Mouse (Mus musculus): ENCODE results near the gene Nfya. TPM values are rescaled to one million over a fixed set of nuclear protein-coding genes. Genes with fewer than 3 reads are reported as not detected.

Gene Nfya
- polyA plus RNA-seq, 1 experiment from 2014 or later, result 13.7 TPM

DNA sequence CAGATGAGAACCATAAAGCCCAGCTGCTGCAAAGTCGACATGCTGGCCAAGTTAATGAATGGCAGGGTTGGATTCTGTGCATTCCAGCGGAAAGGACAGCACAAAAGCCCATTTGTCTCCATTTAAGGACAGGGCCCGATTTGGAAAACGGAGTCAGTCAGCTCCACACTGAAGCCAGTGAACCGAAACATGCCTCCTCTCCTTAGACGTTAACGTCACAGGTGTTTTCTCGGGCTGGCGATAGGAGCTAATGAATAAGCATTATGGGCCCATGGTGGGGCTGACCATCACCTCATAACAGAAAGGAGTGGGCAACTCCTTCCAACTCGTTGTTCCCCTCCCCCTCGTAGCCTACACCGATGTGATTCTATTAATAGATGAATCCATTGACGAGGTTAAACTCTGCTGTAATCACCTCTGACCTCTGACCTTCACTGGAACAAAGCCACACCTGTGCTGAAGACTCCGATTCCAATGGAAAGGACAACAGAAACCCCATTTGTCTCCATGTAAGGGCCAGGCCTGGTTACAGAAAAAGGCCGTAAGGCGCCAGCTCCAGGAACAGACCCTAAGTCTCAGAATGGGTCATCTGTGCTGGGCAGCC lies 33.9 kb upstream of the Nfya start:
- WGBS, result 74% methylated on average over 16 of the region's 16 CpGs
- no peak for ATAC-seq (ENCODE audit: insufficient number of reproducible peaks, low FRiP score)
- no peak overlapping the region for H3K4me2 ChIP-seq

DNA sequence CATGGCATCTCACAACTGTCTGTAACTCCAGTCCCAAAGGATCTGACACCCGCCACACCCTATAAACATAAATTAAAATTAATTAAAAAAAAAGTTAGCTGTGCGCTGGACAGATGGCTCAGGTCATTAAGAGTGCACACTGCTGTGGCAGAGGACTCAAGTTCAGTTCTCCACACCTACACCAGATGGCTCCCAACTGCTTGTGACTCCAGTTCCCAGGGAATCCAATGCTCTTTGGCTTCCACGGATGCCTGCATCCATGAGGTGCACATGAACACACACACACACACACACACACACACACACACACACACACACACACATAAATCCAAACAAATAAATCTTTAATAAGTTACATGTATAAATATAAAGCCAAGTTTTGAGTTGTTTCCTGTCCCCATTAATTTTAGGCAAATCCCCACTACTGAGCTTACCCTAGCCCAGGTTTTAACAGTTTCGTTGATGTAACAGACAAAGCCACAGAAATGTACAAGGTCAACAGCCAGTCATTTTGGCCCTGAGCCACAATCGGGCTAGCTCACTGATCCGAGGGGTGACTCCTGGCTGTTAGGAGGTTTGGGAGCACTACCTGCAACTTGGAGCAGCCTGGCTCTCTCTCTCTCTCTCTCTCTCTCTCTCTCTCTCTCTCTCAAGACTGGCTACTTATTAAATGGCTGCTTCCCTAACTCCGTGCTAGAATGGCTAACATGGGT lies 33.2 kb upstream of the Nfya start:
- H3K4me3 ChIP-seq, result no peak overlapping the region
- no peaks in the 10 kb centered on the region for H3K27me3 ChIP-seq (replicated peaks)
- H3K9ac ChIP-seq, result no peak overlapping the region
- no peaks in the 10 kb centered on the region for H3K36me3 ChIP-seq
- 0 out of 2 replicates have a peak, but pooled peaks cover 6% of the 10 kb centered on the region for H3K9me3 ChIP-seq (replicated peaks)
- no peak for ATAC-seq (ENCODE audit: insufficient number of reproducible peaks, low FRiP score)
- H3K27ac ChIP-seq (ENCODE audit: poor library complexity, severe bottlenecking), result no peak overlapping the region
- WGBS, result 70% methylated on average over 7 of the region's 7 CpGs
- no peak overlapping the region for H3K4me2 ChIP-seq
- H3K4me1 ChIP-seq (replicated peaks), result peaks cover 4% of the 10 kb centered on the region

More for the DNA sequence above, 33.9 kb upstream of the Nfya start:
- Histone ChIP-seq H3K4me1 (replicated peaks) (no peaks in the 10 kb centered on the region), H3K36me3 (no peaks in the 10 kb centered on the region), H3K9ac (no peak overlapping the region), H3K27ac (ENCODE audit: poor library complexity, severe bottlenecking) (no peak overlapping the region), H3K4me3 (no peak overlapping the region), H3K27me3 (replicated peaks) (no peaks in the 10 kb centered on the region), H3K9me3 (replicated peaks) (0 out of 2 replicates have a peak, but pooled peaks cover 6% of the 10 kb centered on the region)

DNA sequence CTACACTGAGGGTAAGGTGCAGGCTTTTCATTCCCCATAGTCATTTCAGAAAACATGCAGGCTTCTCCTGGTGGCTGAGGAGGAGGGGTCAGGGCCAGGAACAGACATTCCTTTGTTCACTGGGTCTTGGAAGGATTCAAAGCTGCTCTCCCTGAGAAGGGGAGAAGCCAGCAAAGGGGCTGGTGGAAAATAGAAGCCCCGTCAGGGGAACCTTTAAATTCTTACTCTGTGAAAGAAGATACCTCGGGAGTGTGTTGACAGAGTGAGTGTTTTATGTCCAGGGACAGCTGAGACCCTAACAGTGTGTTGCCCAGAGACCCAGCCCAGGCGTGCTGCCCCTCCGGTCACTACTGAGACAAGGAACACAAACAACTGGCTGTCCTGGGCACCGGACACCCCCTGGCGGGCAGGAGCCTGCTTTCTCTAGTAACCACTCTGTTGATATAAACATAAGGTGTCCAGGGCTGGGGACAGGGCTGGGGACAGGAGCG lies 27.8 kb upstream of the Nfya start:
- Histone ChIP-seq H3K36me3 (no peaks in the 10 kb centered on the region), H3K27me3 (replicated peaks) (no peaks in the 10 kb centered on the region), H3K9ac (peak overlapping the region; percentile 45; the same call in 1 of the 2 replicates), H3K9me3 (replicated peaks) (0 out of 2 replicates have a peak, but pooled peaks cover 6% of the 10 kb centered on the region), H3K4me1 (replicated peaks) (peaks cover 55% of the 10 kb centered on the region), H3K4me2 (peak overlapping the region; percentile 45), H3K27ac (ENCODE audit: poor library complexity, severe bottlenecking) (peak overlapping the region; percentile 98), H3K4me3 (no peak overlapping the region)
- ATAC-seq (ENCODE audit: insufficient number of reproducible peaks, low FRiP score), result 0 out of 2 replicates have a peak, but pooled peaks have one; percentile 33
- WGBS, result 15% methylated on average over 7 of the region's 7 CpGs

DNA sequence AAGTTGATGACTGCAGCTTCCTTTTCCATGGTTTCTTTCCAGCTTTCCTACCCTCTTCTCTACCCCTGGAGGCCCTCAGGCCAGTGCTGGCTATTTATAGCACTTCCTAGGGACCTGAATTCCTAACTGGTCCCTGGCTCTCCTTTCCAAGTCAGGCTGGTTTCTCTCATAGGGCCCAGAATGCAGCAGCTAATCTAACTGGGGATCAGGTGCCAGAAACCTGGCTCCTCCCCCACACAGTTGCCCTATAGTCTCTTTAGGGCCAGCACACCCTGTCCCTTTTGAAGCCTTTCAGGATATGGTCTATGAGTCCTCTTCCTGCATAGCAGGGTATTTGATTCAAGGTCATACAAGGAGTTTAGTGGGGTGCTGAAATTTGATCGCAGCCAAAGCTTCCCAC lies 26.8 kb upstream of the Nfya start:
- peaks cover 58% of the 10 kb centered on the region for H3K4me1 ChIP-seq (replicated peaks)
- H3K4me2 ChIP-seq, result peak overlapping the region; percentile 45
- H3K4me3 ChIP-seq, result no peak overlapping the region
- no peaks in the 10 kb centered on the region for H3K27me3 ChIP-seq (replicated peaks)
- no peaks in the 10 kb centered on the region for H3K36me3 ChIP-seq
- 38% methylated on average over 1 of the region's 1 CpGs for WGBS
- H3K9me3 ChIP-seq (replicated peaks), result 0 out of 2 replicates have a peak, but pooled peaks cover 6% of the 10 kb centered on the region
- no peak overlapping the region for H3K9ac ChIP-seq
- peak overlapping the region; percentile 98 for H3K27ac ChIP-seq (ENCODE audit: poor library complexity, severe bottlenecking)
- ATAC-seq (ENCODE audit: insufficient number of reproducible peaks, low FRiP score), result peak; percentile 43

DNA sequence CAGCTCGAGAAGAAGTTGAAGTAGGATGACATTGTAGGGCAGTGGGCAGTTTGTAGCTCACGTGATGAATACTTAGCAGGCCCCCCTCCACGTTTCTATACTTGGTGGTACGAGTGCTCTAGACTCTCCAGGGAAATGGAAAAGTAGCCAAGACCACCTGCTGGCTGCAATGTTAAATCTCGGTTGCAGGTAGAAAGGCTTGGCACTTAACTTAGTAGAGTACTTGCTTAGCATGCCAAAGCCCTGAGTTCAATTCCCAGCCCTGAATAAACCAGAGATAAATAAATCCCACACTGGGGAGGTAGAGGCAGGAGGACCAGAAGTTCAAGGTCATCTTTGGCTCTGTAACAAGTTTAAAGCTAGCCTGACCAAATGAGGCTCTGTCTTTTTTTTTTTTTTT lies 24.8 kb upstream of the Nfya start:
- H3K27me3 ChIP-seq (replicated peaks), result no peaks in the 10 kb centered on the region
- peaks cover 73% of the 10 kb centered on the region for H3K4me1 ChIP-seq (replicated peaks)
- no peak overlapping the region for H3K4me3 ChIP-seq
- H3K4me2 ChIP-seq, result no peak overlapping the region
- H3K9ac ChIP-seq, result no peak overlapping the region
- no peaks in the 10 kb centered on the region for H3K36me3 ChIP-seq
- ATAC-seq (ENCODE audit: insufficient number of reproducible peaks, low FRiP score), result no peak
- WGBS, result 75% methylated on average over 5 of the region's 5 CpGs
- H3K9me3 ChIP-seq (replicated peaks), result no peaks in the 10 kb centered on the region
- no peak overlapping the region for H3K27ac ChIP-seq (ENCODE audit: poor library complexity, severe bottlenecking)

DNA sequence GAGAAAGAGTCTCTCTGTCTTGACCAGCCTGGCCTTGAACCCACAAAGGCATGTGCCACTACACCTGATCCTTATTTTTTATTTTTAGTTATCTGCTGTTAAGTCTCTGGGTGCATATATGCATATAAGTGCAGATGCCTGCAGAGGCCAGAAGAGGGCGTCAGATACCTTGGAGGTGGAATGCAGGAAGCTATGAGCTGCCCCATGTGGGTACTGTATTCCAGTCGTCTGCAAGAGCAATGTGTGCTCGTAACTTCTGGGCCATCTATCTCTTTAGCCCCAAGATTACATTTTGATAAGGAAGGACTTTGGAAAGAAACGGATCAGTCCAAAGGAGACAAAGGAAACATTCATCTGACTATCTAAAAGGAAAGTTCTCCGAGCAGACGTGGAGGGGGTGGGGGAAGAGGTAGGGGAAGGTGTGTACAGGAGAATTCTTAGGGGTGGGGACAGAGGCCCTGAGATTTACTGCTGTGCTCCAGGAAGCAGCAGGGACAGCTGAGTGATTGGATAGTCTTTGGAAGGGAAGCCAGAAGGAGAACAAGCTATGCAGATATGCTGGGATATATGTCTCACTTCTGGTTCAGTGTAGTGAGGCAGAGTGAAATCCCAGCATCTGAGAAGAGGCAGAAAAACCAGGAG lies 24.1 kb upstream of the Nfya start:
- Histone ChIP-seq H3K9me3 (replicated peaks) (no peaks in the 10 kb centered on the region), H3K27ac (ENCODE audit: poor library complexity, severe bottlenecking) (0 out of 2 replicates have a peak overlapping the region, but pooled peaks have one; percentile 3)
- no peak for ATAC-seq (ENCODE audit: insufficient number of reproducible peaks, low FRiP score)

DNA sequence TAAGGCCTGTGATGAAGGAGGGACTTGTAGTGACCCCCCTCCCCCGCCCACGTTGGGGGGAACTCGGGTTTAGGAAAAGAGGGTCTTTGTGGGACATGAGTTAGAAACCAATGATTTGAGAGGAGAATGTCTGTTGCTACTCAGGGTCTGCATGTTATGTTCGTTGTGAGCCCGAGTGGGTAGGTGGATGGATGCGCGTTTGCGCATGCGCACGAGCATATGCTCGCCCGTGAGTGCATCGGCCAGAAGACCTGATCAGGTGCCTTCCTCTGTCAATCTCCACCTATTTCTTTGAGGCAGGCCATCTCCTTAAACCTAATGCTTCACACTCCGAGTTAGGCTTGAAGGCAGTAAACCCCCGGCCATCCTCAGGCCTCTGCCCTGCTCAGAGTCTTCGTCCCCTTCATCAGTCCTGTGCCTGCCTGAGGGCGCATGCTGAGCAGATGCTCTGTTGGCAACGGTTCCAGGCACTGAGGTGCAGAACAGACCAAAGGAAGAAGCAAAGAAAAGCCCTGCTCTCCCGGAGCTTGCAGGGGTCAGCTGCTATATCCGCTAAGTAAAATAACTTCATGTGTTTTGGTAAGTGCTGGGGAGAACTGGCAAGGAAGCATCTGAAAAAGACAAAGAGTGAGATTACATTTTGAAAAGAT lies 23.4 kb upstream of the Nfya start:
- Histone ChIP-seq H3K4me1 (replicated peaks) (peaks cover 85% of the 10 kb centered on the region), H3K9ac (peak overlapping the region; percentile 85; the same call in 1 of the 2 replicates), H3K4me3 (no peak overlapping the region), H3K27me3 (replicated peaks) (no peaks in the 10 kb centered on the region), H3K4me2 (peak overlapping the region; percentile 81), H3K27ac (ENCODE audit: poor library complexity, severe bottlenecking) (peak overlapping the region; percentile 98), H3K9me3 (replicated peaks) (no peaks in the 10 kb centered on the region), H3K36me3 (0 out of 2 replicates have a peak, but pooled peaks cover 4% of the 10 kb centered on the region)
- ATAC-seq (ENCODE audit: insufficient number of reproducible peaks, low FRiP score), result no peak
- WGBS, result 64% methylated on average over 20 of the region's 20 CpGs

More for the DNA sequence above, 24.1 kb upstream of the Nfya start:
- peaks cover 79% of the 10 kb centered on the region for H3K4me1 ChIP-seq (replicated peaks)
- no peak overlapping the region for H3K9ac ChIP-seq
- no peaks in the 10 kb centered on the region for H3K27me3 ChIP-seq (replicated peaks)
- 0 out of 2 replicates have a peak, but pooled peaks cover 2% of the 10 kb centered on the region for H3K36me3 ChIP-seq
- no peak overlapping the region for H3K4me2 ChIP-seq
- 46% methylated on average over 6 of the region's 6 CpGs for WGBS
- H3K4me3 ChIP-seq, result no peak overlapping the region

DNA sequence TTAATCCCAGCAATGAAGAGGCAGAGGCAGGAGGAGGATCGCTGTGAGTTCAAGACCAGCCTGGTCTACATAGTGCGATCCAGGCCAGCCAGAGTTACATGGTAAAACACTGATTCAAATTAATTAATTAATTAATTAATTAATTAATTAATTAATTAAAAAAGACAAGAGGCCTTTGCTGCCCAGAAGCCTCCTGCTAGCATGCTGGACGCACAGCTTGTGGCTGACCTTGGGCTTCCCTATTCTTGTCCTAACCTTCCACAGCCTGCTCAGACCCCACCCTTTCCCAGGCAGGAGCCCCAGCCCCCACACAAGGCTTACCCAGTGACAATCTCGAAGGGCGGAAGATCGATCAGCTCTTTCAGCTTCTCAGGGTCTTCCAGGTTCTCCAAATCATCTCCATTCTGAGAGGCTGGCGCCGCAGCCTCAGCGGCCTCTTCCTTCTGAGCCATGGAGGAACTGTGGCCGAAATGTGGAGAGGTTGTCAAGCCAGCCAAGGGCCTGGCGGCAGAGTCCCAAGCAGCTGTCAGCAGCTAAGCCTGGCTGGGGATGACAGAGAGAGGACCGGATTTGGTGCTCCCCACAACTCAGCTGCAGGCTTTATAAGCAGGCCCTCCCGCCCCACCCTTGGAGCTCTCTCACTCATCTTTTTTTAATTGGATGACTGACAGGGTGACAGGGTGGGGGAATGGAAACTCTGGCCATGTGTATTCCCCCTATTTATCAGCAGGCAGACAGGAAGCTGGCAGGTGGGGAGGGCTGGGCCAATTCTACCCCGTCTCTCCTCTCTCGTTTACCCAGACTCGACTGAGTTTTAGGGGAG lies 22.7 kb upstream of the Nfya start, which contains the start of gene Apobec2:
Gene Apobec2 (minus strand): TSS at position 773 of the 823 bp plus-strand sequence.
- Histone ChIP-seq H3K4me3 (peak within 1 kb of the TSS; percentile 61), H3K4me2 (peak within 1 kb of the TSS; percentile 81), H3K4me1 (replicated peaks) (peaks cover 85% of the 10 kb centered on the region), H3K9ac (peak within 1 kb of the TSS; percentile 85), H3K36me3 (0 out of 2 replicates have a peak, but pooled peaks cover 4% of the 10 kb centered on the region), H3K27ac (ENCODE audit: poor library complexity, severe bottlenecking) (peak within 1 kb of the TSS; percentile 98), H3K27me3 (replicated peaks) (no peaks in the 10 kb centered on the region), H3K9me3 (replicated peaks) (no peaks in the 10 kb centered on the region)
- peak; percentile 51 for ATAC-seq (ENCODE audit: insufficient number of reproducible peaks, low FRiP score)
- WGBS, result 22% methylated on average over 16 of the region's 16 CpGs

DNA sequence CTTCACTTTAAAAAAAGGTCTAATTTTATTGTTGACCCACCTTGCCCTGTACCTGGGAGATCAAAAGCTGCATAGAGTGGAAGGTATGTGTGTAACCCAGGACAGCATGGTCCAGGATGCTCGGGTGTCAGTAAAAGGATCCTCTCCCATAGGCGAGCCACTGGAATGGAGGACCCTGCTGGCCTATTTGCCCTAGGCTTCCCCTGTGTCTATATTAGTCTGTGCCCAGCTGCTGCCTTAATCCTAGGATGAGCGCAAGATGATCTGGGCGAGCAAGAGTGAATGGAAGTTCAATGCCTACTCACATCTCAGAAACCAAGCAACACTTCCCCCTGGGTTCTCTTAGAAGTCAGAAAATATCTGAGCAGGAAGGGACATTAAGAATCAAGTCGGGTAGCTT lies 21.3 kb upstream of the Nfya start:
- Histone ChIP-seq H3K9ac (peak overlapping the region; percentile 85), H3K4me2 (peak overlapping the region; percentile 81), H3K4me3 (peak overlapping the region; percentile 61), H3K27me3 (replicated peaks) (no peaks in the 10 kb centered on the region), H3K36me3 (0 out of 2 replicates have a peak, but pooled peaks cover 4% of the 10 kb centered on the region), H3K4me1 (replicated peaks) (peaks cover 84% of the 10 kb centered on the region), H3K9me3 (replicated peaks) (no peaks in the 10 kb centered on the region), H3K27ac (ENCODE audit: poor library complexity, severe bottlenecking) (peak overlapping the region; percentile 98)
- 55% methylated on average over 5 of the region's 5 CpGs for WGBS
- ATAC-seq (ENCODE audit: insufficient number of reproducible peaks, low FRiP score), result no peak

DNA sequence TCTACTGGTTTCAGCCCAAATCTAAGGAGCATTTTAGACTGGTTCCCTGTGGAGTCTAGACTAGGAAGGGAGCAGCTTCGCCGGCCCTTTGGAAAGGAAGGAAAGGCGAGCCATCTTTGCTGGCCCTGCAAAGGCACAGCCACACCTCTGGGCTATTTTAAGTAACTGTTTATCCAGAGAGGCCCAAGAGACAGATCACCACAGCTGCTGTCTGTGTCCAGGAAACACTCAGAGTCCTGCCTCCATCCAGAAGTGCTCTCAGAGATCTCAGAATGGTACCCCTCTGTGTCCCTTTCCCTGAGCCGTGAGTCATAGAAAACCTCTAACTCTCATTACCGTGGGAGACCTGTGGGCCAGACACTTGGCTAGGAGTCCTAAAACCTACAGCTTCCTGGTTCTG lies 20.7 kb upstream of the Nfya start:
- Histone ChIP-seq H3K27ac (ENCODE audit: poor library complexity, severe bottlenecking) (peak overlapping the region; percentile 98), H3K9ac (peak overlapping the region; percentile 85), H3K9me3 (replicated peaks) (no peaks in the 10 kb centered on the region), H3K4me3 (peak overlapping the region; percentile 61), H3K4me1 (replicated peaks) (peaks cover 84% of the 10 kb centered on the region), H3K4me2 (peak overlapping the region; percentile 81), H3K27me3 (replicated peaks) (no peaks in the 10 kb centered on the region), H3K36me3 (0 out of 2 replicates have a peak, but pooled peaks cover 4% of the 10 kb centered on the region)
- ATAC-seq (ENCODE audit: insufficient number of reproducible peaks, low FRiP score), result peak; percentile 31
- WGBS, result 8% methylated on average over 5 of the region's 5 CpGs
